Mouse (Mus musculus): ENCODE measurements around the gene Dkkl1. TPM values are rescaled to one million over a fixed set of nuclear protein-coding genes. Genes with fewer than 3 reads are reported as not detected.
A peak's percentile ranks its signal among the peaks of the same experiment; 100 is the strongest.

The Dkkl1 gene
- polyA plus RNA-seq, 1 experiment from 2014 or later, result 0.78 TPM

GRCm38 (mm10) chr7:45235656-45236180, 23.8 kb upstream of the Dkkl1 start:
- peak overlapping the region; percentile 25 for H3K4me3 ChIP-seq (replicated peaks)
- H3K36me3 ChIP-seq (replicated peaks), result peaks cover 25% of the 10 kb centered on the region
- no peak; the same call in 1 of the 2 replicates for ATAC-seq (ENCODE audit: low FRiP score)
- H3K27me3 ChIP-seq, result peaks cover 54% of the 10 kb centered on the region
- H3K4me2 ChIP-seq, result peak overlapping the region; percentile 42
- WGBS, result 28% methylated on average over 17 of the region's 17 CpGs
- peak overlapping the region; percentile 56; the same call in 1 of the 2 replicates for H3K27ac ChIP-seq
- H3K4me1 ChIP-seq, result peaks cover 46% of the 10 kb centered on the region
- no peaks in the 10 kb centered on the region for H3K9me3 ChIP-seq
- H3K9ac ChIP-seq, result 0 out of 2 replicates have a peak overlapping the region, but pooled peaks have one; percentile 21

- H3K4me1 ChIP-seq, result peaks cover 44% of the 10 kb centered on the region
- no peaks in the 10 kb centered on the region for H3K9me3 ChIP-seq
- H3K27ac ChIP-seq, result peak overlapping the region; percentile 56
- WGBS, result 4% methylated on average over 21 of the region's 21 CpGs
- H3K9ac ChIP-seq, result 0 out of 2 replicates have a peak overlapping the region, but pooled peaks have one; percentile 21
- H3K36me3 ChIP-seq (replicated peaks), result peaks cover 25% of the 10 kb centered on the region
- H3K4me3 ChIP-seq (replicated peaks), result peak overlapping the region; percentile 25
- H3K27me3 ChIP-seq, result peaks cover 47% of the 10 kb centered on the region
- ATAC-seq (ENCODE audit: low FRiP score), result peak; percentile 76
- H3K4me2 ChIP-seq, result peak overlapping the region; percentile 42
These were observed 23.1 kb upstream of the Dkkl1 start for GRCm38 (mm10) chr7:45234922-45235571.

- Histone ChIP-seq H3K4me2 (peak overlapping the region; percentile 42), H3K27me3 (peaks cover 40% of the 10 kb centered on the region), H3K27ac (peak overlapping the region; percentile 51), H3K36me3 (replicated peaks) (peaks cover 31% of the 10 kb centered on the region), H3K4me3 (replicated peaks) (peak overlapping the region; percentile 25; the same call in 1 of the 2 replicates), H3K4me1 (peaks cover 44% of the 10 kb centered on the region), H3K9ac (0 out of 2 replicates have a peak overlapping the region, but pooled peaks have one; percentile 21), H3K9me3 (no peaks in the 10 kb centered on the region)
- 0 out of 2 replicates have a peak, but pooled peaks have one; percentile 12 for ATAC-seq (ENCODE audit: low FRiP score)
- 6% methylated on average over 29 of the region's 29 CpGs for WGBS
These were observed 22.4 kb upstream of the Dkkl1 start for GRCm38 (mm10) chr7:45234333-45234841.

GRCm38 (mm10) chr7:45233580-45234332, 21.8 kb upstream of the Dkkl1 start:
- Histone ChIP-seq H3K4me2 (peak overlapping the region; percentile 42), H3K27ac (peak overlapping the region; percentile 56), H3K9me3 (no peaks in the 10 kb centered on the region), H3K9ac (peak overlapping the region; percentile 17; the same call in 1 of the 2 replicates), H3K36me3 (replicated peaks) (peaks cover 37% of the 10 kb centered on the region), H3K27me3 (peaks cover 34% of the 10 kb centered on the region), H3K4me3 (replicated peaks) (0 out of 2 replicates have a peak overlapping the region, but pooled peaks have one; percentile 10), H3K4me1 (peaks cover 41% of the 10 kb centered on the region)
- 26% methylated on average over 20 of the region's 20 CpGs for WGBS
- ATAC-seq (ENCODE audit: low FRiP score), result peak; percentile 27; the same call in 1 of the 2 replicates

GRCm38 (mm10) chr7:45232716-45233465, 20.9 kb upstream of the Dkkl1 start:
- Histone ChIP-seq H3K4me1 (peaks cover 41% of the 10 kb centered on the region), H3K9ac (no peak overlapping the region), H3K27me3 (peaks cover 25% of the 10 kb centered on the region), H3K4me2 (no peak overlapping the region), H3K27ac (peak overlapping the region; percentile 56; the same call in 1 of the 2 replicates), H3K9me3 (no peaks in the 10 kb centered on the region), H3K36me3 (replicated peaks) (peaks cover 46% of the 10 kb centered on the region), H3K4me3 (replicated peaks) (no peak overlapping the region)
- no peak for ATAC-seq (ENCODE audit: low FRiP score)
- 69% methylated on average over 13 of the region's 13 CpGs for WGBS

- 92% methylated on average over 11 of the region's 11 CpGs for WGBS
These were observed 20.0 kb upstream of the Dkkl1 start for GRCm38 (mm10) chr7:45231941-45232340.

GRCm38 (mm10) chr7:45231192-45231591, 19.2 kb upstream of the Dkkl1 start:
- Histone ChIP-seq H3K27me3 (peaks cover 9% of the 10 kb centered on the region), H3K4me2 (no peak overlapping the region), H3K4me3 (replicated peaks) (no peak overlapping the region), H3K9me3 (no peaks in the 10 kb centered on the region), H3K36me3 (replicated peaks) (peaks cover 60% of the 10 kb centered on the region), H3K9ac (no peak overlapping the region), H3K27ac (no peak overlapping the region), H3K4me1 (peaks cover 41% of the 10 kb centered on the region)
- WGBS, result 94% methylated on average over 12 of the region's 12 CpGs
- no peak for ATAC-seq (ENCODE audit: low FRiP score)

More at GRCm38 (mm10) chr7:45231941-45232340, 20.0 kb upstream of the Dkkl1 start:
- no peak overlapping the region for H3K4me3 ChIP-seq (replicated peaks)
- no peak overlapping the region for H3K9ac ChIP-seq
- ATAC-seq (ENCODE audit: low FRiP score), result no peak
- H3K4me1 ChIP-seq, result peaks cover 41% of the 10 kb centered on the region
- no peaks in the 10 kb centered on the region for H3K9me3 ChIP-seq
- H3K36me3 ChIP-seq (replicated peaks), result peaks cover 53% of the 10 kb centered on the region
- no peak overlapping the region for H3K27ac ChIP-seq
- no peak overlapping the region for H3K4me2 ChIP-seq
- peaks cover 16% of the 10 kb centered on the region for H3K27me3 ChIP-seq

- WGBS, result 90% methylated on average over 7 of the region's 7 CpGs
- Histone ChIP-seq H3K4me2 (no peak overlapping the region), H3K27me3 (peaks cover 3% of the 10 kb centered on the region; the same call in 1 of the 2 replicates), H3K4me3 (replicated peaks) (no peak overlapping the region), H3K4me1 (peaks cover 28% of the 10 kb centered on the region), H3K36me3 (replicated peaks) (peaks cover 76% of the 10 kb centered on the region), H3K9me3 (no peaks in the 10 kb centered on the region), H3K9ac (no peak overlapping the region), H3K27ac (no peak overlapping the region)
- no peak for ATAC-seq (ENCODE audit: low FRiP score)
These were observed 17.7 kb upstream of the Dkkl1 start for GRCm38 (mm10) chr7:45229459-45230203.

GRCm38 (mm10) chr7:45229046-45229445, 17.1 kb upstream of the Dkkl1 start:
- Histone ChIP-seq H3K27ac (no peak overlapping the region), H3K36me3 (replicated peaks) (peaks cover 82% of the 10 kb centered on the region), H3K27me3 (peaks cover under 1% of the 10 kb centered on the region; the same call in 1 of the 2 replicates), H3K4me1 (peaks cover 22% of the 10 kb centered on the region), H3K9me3 (no peaks in the 10 kb centered on the region), H3K4me2 (no peak overlapping the region), H3K9ac (no peak overlapping the region), H3K4me3 (replicated peaks) (no peak overlapping the region)
- 95% methylated on average over 8 of the region's 8 CpGs for WGBS
- ATAC-seq (ENCODE audit: low FRiP score), result no peak

GRCm38 (mm10) chr7:45228548-45228947, 16.6 kb upstream of the Dkkl1 start:
- Histone ChIP-seq H3K4me3 (replicated peaks) (no peak overlapping the region), H3K27ac (no peak overlapping the region), H3K27me3 (no peaks in the 10 kb centered on the region; the same call in 1 of the 2 replicates), H3K4me2 (no peak overlapping the region), H3K36me3 (replicated peaks) (peaks cover 86% of the 10 kb centered on the region), H3K9ac (no peak overlapping the region), H3K9me3 (no peaks in the 10 kb centered on the region), H3K4me1 (peaks cover 17% of the 10 kb centered on the region)
- ATAC-seq (ENCODE audit: low FRiP score), result no peak
- WGBS, result 94% methylated on average over 18 of the region's 18 CpGs

GRCm38 (mm10) chr7:45226421-45226820, 14.5 kb upstream of the Dkkl1 start:
- WGBS, result 97% methylated on average over 5 of the region's 5 CpGs
- no peak overlapping the region for H3K27ac ChIP-seq
- H3K27me3 ChIP-seq, result no peaks in the 10 kb centered on the region
- H3K36me3 ChIP-seq (replicated peaks), result peaks cover 89% of the 10 kb centered on the region
- no peak overlapping the region for H3K4me3 ChIP-seq (replicated peaks)
- H3K4me2 ChIP-seq, result no peak overlapping the region
- H3K4me1 ChIP-seq, result peaks cover 2% of the 10 kb centered on the region; the same call in 1 of the 2 replicates
- no peak for ATAC-seq (ENCODE audit: low FRiP score)
- H3K9ac ChIP-seq, result no peak overlapping the region
- H3K9me3 ChIP-seq, result no peaks in the 10 kb centered on the region
